Mouse (Mus musculus) megakaryocyte, adult 5-6 weeks (primary cell): ENCODE results near the gene Cfap70. TPM values are rescaled to one million over a fixed set of nuclear protein-coding genes. Genes with fewer than 3 reads are reported as not detected.

Source experiments
- ATAC-seq: 2 replicates; pipeline ENCODE4 v1.8.0; 2016; ENCODE audit warnings: mild to moderate bottlenecking, inconsistent platforms; ENCODE audit not compliant: poor library complexity, severe bottlenecking
- total RNA-seq, 2 experiments: library from RNA; stranded (forward) in 1 of 2; stranded (reverse) in 1 of 2; fragments of 153-499, 151-499 nt in 1 of 2; fragments of 221-1000, 200-1000 nt in 1 of 2; gene quantifications; 2 replicates each; pipeline versions ENCODE4 v1.2.3 to v1.2.4; 2015 to 2017

Cfap70 gene
- total RNA-seq, 2 experiments from 2014 or later: not detected

DNA sequence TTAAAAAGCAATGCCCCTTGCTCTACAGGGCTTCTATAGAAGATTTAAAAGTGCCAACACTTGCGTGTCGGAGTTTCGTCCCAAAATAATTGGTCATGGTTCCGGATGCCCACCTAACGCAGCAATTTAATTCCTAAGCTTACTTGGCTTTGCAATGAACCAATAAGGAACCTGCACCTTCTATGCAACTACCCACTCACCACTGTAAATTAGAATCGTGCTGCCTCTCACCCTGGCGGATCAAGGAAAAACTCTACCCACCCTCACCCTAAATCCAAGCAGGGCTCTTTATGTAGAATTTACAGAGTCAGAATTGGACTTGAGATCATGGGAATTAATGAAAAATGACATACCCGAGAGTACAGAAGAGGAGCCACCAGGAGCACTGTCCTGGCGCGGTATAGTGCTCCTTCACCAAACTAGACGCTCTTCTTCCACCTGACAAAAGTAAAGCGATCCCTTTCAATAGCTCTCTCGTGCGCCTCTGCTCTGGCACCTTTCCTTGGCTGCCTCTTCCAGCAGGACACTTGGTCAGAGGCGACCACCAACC lies 104.5 kb downstream of the Cfap70 start:
- ATAC-seq: peak; percentile 46

DNA sequence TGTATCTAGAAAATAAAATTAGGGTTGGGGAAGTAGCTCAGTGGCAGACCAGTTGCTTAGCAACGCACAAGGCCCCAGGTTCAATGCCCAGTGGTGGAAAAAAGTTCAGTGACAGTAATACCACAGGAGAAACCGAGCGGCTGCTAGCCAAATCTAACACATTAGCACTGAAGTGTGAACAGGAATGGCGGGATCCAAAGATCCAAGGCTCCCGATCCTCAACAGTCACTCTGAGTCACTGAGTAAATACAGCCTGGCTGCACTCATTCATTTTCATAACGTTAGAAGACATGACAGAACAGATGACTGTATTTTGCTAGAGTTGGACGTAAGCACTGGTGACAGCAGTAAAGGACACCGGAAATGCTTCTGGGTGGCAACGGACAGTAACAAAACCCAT lies 106.1 kb downstream of the Cfap70 start:
- no peak for ATAC-seq

Other genes starting within 250 kb of the Cfap70 start
- not detected in 2 replicates for gene Kcnk16, start 183.0 kb downstream of the Cfap70 start, total RNA-seq (2015)
- not detected in 2 replicates for gene Kcnk16, start 183.0 kb downstream of the Cfap70 start, total RNA-seq (2017)
- 9.5 and 14.1 TPM in 2 replicates for gene Nudt13, start 157.5 kb downstream of the Cfap70 start, total RNA-seq (2015)
- gene Nudt13, start 157.5 kb downstream of the Cfap70 start, total RNA-seq (2017): 8.0 and 13.7 TPM in 2 replicates
- gene Ecd, start 104.1 kb downstream of the Cfap70 start, total RNA-seq (2015): 22.5 and 24.4 TPM in 2 replicates
- 35.9 and 39.0 TPM in 2 replicates for gene Ecd, start 104.1 kb downstream of the Cfap70 start, total RNA-seq (2017)
- gene Fam149b, start 104.1 kb downstream of the Cfap70 start, total RNA-seq (2015): 22.1 and 23.9 TPM in 2 replicates
- 22.4 and 25.9 TPM in 2 replicates for gene Fam149b, start 104.1 kb downstream of the Cfap70 start, total RNA-seq (2017)
- gene Dnajc9, start 63.3 kb downstream of the Cfap70 start, total RNA-seq (2015): 52.3 and 53.9 TPM in 2 replicates
- 170 and 172 TPM in 2 replicates for gene Dnajc9, start 63.3 kb downstream of the Cfap70 start, total RNA-seq (2017)
- 60.7 and 78.0 TPM in 2 replicates for gene Mrps16, start 58.6 kb downstream of the Cfap70 start, total RNA-seq (2015)
- gene Mrps16, start 58.6 kb downstream of the Cfap70 start, total RNA-seq (2017): 22.2 and 43.8 TPM in 2 replicates
- 99.1 and 113 TPM in 2 replicates for gene Anxa7, start 27.9 kb upstream of the Cfap70 start, total RNA-seq (2015)
- 117 and 128 TPM in 2 replicates for gene Anxa7, start 27.9 kb upstream of the Cfap70 start, total RNA-seq (2017)
- gene Mss51, start 44.7 kb upstream of the Cfap70 start, total RNA-seq (2015): 1.2 and 3.2 TPM in 2 replicates
- 0.51 and 0.85 TPM in 2 replicates for gene Mss51, start 44.7 kb upstream of the Cfap70 start, total RNA-seq (2017)
- gene Ppp3cb, start 94.3 kb upstream of the Cfap70 start, total RNA-seq (2015): 142 and 144 TPM in 2 replicates
- 64.6 and 86.8 TPM in 2 replicates for gene Ppp3cb, start 94.3 kb upstream of the Cfap70 start, total RNA-seq (2017)
- gene Usp54, start 188.8 kb upstream of the Cfap70 start, total RNA-seq (2015): 1.5 and 2.2 TPM in 2 replicates
- gene Usp54, start 188.8 kb upstream of the Cfap70 start, total RNA-seq (2017): 1.8 and 2.5 TPM in 2 replicates
- gene Myoz1, start 204.3 kb upstream of the Cfap70 start, total RNA-seq (2015): 0.76 TPM in 1 of 2 replicates, not detected in the other
- 0.51 TPM in 1 of 2 replicates, not detected in the other for gene Myoz1, start 204.3 kb upstream of the Cfap70 start, total RNA-seq (2017)
- 0.07 TPM in 1 of 2 replicates, not detected in the other for gene Synpo2l, start 216.1 kb upstream of the Cfap70 start, total RNA-seq (2015)
- not detected in 2 replicates for gene Synpo2l, start 216.1 kb upstream of the Cfap70 start, total RNA-seq (2017)
- 34.2 and 48.4 TPM in 2 replicates for gene Sec24c, start 222.1 kb upstream of the Cfap70 start, total RNA-seq (2015)
- 69.7 and 90.0 TPM in 2 replicates for gene Sec24c, start 222.1 kb upstream of the Cfap70 start, total RNA-seq (2017)
- gene Fut11, start 242.7 kb upstream of the Cfap70 start, total RNA-seq (2015): 9.1 and 12.5 TPM in 2 replicates
- 4.9 and 6.5 TPM in 2 replicates for gene Fut11, start 242.7 kb upstream of the Cfap70 start, total RNA-seq (2017)